ENCODE assay signal across 23 mouse cellular contexts in the genomic region with DNA sequence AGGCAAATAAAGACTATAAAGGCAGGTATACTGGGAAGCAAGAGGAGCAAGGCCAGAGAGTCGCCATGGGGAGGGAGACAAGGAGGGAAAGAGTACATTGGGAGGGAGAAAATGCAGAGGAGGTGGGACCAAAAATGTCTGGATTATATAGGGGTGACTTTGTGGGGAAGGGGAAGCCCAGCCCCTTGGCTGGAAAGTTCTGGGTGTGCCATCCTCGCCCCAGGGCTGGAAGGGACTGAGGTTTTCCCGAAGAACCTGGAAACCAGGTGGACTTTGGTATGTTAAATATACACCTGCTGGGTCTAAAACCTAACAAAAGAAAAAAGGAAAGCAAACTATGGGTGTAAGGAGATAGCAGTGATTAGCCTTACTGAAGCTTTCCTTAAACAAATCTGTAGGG.
"Had no signal": no experiment of that assay in that cellular context is flagged by ENCODE, and none has a peak within 500 bp of the region (broad histone marks: within the 10 kb centered on the region; RNA-seq: fewer than 3 reads in every experiment).

No protein-coding gene starts in this region.

- ATAC-seq: liver, postnatal 0 days; lung, postnatal 0 days; midbrain, embryonic 16.5 days had no signal

- H3K27me3 ChIP-seq: liver, embryonic 15.5 days; lung, embryonic 15.5 days; neural tube, embryonic 13.5 days; neural tube, embryonic 15.5 days had no signal

- H3K36me3 ChIP-seq: liver, embryonic 15.5 days; lung, embryonic 15.5 days; neural tube, embryonic 13.5 days; neural tube, embryonic 15.5 days had no signal

- H3K27ac ChIP-seq: liver, embryonic 15.5 days; lung, embryonic 15.5 days; macrophage; neural tube, embryonic 13.5 days; neural tube, embryonic 15.5 days had no signal

- H3K4me3 ChIP-seq: liver, embryonic 15.5 days; lung, embryonic 15.5 days; megakaryocyte, embryonic 14.5 days; myocyte; neural tube, embryonic 13.5 days; neural tube, embryonic 15.5 days had no signal

- H3K4me2 ChIP-seq: liver, embryonic 15.5 days; lung, embryonic 15.5 days; midbrain, embryonic 11.5 days; neural tube, embryonic 13.5 days; neural tube, embryonic 15.5 days had no signal

- H3K9me3 ChIP-seq: liver, embryonic 15.5 days; lung, embryonic 15.5 days; neural tube, embryonic 13.5 days; neural tube, embryonic 15.5 days had no signal

- DNase-seq: liver, postnatal 0 days; lung, adult 2 months; lung, postnatal 14 days; lung, postnatal 36 days; midbrain, embryonic 14.5 days; retina, postnatal 1 day; right cerebral cortex, adult 18-20 months; right cerebral cortex, postnatal 25 days; right cerebral cortex, postnatal 4 days; spleen, adult 18-20 months; thymus, adult 18-20 months; thymus, postnatal 25 days; thymus, postnatal 4 days had no signal

- H3K9ac ChIP-seq: liver, embryonic 15.5 days; liver, postnatal 0 days; lung, embryonic 15.5 days; neural tube, embryonic 13.5 days; neural tube, embryonic 15.5 days had no signal
